Mouse (Mus musculus): ENCODE data around the gene Foxc1.

Foxc1 gene

DNA sequence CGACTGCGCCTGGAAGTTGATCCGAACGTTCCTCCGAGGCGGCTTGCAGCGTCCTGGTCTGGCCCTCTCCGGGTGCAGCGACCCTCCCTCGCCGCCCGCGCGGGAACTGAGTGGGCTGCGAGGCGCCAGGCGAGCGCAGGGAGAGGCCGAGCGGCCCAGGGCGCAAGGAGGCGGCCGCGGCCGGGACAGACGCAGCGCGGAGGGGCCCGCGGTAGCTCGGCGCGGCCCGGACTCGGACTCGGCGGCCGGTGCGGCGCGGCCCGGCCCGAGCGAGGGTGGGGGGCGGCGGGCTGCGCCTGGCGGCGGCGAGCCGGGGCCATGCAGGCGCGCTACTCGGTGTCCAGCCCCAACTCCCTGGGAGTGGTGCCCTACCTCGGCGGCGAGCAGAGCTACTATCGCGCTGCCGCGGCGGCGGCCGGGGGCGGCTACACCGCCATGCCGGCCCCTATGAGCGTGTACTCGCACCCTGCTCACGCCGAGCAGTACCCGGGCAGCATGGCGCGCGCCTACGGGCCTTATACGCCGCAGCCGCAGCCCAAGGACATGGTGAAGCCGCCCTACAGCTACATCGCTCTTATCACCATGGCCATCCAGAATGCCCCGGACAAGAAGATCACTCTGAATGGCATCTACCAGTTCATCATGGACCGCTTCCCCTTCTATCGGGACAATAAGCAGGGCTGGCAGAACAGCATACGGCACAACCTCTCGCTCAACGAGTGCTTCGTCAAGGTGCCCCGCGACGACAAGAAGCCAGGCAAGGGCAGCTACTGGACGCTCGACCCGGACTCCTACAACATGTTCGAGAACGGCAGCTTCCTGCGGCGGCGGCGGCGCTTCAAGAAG lies 680 bp downstream of the Foxc1 start:
- no peak for DNase-seq

DNA sequence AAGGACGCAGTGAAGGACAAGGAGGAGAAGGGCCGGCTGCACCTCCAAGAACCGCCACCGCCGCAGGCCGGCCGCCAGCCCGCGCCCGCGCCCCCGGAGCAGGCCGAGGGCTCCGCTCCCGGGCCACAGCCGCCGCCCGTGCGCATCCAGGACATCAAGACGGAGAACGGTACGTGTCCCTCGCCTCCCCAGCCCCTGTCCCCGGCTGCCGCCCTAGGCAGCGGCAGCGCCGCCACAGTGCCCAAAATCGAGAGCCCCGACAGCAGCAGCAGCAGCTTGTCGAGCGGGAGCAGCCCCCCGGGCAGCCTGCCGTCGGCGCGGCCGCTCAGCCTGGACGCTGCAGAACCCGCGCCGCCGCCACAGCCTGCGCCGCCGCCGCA lies 1.3 kb downstream of the Foxc1 start:
- no peak for DNase-seq

DNA sequence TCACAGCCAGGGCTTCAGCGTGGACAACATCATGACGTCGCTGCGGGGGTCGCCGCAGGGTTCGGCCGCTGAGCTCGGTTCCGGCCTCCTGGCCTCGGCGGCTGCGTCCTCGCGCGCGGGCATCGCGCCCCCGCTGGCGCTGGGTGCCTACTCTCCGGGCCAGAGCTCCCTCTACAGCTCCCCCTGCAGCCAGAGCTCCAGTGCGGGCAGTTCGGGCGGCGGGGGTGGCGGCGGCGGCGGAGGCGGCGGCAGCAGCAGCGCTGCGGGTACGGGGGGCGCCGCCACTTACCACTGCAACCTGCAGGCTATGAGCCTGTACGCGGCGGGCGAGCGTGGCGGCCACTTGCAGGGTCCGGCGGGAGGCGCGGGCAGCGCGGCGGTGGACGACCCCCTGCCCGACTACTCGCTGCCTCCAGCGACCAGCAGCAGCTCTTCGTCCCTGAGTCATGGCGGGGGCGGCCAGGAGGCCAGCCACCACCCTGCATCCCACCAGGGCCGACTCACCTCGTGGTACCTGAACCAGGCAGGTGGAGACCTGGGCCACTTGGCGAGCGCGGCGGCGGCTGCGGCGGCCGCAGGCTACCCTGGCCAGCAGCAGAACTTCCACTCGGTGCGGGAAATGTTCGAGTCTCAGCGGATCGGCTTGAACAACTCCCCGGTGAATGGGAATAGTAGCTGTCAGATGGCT lies 1.8 kb downstream of the Foxc1 start:
- no peak for DNase-seq

DNA sequence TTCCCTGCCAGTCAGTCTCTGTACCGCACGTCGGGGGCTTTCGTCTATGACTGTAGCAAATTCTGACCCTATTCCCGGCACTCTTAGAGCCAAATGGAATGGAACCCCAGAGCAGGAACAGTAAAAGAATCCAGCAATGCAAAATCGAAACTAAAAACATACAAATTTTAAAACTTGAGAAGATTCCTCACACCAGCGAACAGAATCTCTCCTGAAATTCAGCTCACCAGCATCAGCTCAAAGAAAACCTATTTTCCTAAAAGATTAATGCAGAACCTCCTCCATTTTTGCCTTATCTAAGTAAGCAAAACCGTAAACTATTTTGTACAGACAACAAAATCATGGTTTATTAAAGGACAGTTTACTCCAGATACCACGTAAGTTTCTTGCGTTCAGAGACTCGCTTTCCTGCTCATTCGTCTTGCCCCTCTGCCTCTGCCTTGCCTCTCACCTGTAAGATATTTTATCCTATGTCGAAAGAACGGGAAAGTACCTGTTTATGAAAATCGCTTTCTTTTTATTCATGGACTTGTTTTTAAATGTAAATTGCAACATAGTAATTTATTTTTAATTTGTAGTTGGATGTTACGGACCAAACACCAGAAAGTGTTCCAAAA lies 2.5 kb downstream of the Foxc1 start:
- DNase-seq = no peak

DNA sequence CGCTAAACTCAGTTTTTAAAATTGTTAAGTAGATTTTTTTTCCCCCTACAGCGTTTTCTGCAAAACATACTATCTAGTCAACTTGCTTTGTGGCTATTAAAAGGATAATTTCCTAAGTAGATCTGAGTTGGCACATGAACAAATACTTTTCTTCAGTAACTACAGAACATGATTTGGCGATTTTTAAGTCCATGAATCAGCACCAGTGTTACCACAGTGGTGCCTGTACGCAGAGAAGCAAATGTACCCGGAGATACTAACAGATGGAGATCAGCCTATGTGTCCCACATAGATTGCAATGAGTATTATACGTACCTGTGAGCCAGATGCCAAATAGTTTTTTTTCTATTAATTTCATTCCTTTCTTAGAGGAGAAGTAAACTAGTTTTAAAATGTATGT lies 3.3 kb downstream of the Foxc1 start:
- no peak for DNase-seq

DNA sequence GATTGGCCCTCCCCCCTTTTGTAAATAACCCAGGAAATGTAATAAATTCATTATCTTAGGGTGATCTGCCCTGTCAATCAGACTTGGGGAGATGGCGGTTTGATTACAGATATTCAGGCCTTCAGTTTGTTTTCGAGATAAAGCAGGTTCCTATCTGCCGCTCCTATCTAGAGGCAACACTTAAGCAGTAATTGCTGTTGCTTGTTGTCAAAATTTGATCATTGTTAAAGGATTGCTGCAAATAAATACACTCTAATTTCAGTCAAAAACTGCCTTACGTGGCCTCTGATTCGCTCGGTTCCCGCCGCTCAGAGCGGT lies 3.9 kb downstream of the Foxc1 start:
- DNase-seq = no peak

DNA sequence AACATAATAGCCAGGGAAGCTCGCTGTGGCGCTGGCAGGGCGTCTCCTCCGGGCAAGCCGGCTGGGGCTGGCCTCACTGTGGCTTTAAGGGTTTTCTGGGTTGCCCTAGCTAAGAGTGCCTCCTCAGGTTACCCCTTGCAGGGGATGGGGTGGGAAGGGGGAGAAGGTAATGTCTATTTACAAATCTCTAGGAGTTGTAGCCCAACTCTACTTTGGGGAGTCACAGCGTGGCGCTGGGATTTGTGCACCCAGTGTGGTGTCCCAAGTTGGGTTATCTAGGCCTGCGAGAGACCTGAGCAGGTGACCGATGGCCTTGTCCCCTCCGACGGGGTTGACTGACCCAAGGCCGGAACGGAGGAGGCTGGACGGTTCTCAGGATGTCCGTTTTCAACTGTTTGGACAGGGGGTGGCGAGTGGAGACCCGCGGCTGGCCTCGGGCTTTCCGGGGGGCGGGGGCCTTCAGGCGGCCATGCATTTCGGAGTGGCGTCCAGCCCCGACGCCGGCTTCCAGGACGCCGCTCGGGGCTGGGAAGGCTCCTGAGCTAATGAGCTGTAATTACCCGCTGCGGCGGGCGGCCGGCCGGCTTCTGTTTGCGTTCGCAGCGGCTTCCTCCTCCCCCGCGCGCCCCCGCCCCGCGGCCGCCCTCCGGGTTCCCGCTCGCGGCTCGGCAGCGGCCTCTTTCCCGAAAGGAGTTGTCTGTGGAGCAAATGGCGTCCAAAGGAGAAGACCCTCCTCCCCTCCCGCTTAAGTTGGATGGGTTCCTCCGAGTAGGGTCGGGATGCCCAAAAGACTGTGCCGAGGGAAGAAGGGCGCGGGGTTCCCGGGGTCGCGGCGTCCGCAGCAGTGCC lies 4.5 kb downstream of the Foxc1 start:
- DNase-seq = no peak

DNA sequence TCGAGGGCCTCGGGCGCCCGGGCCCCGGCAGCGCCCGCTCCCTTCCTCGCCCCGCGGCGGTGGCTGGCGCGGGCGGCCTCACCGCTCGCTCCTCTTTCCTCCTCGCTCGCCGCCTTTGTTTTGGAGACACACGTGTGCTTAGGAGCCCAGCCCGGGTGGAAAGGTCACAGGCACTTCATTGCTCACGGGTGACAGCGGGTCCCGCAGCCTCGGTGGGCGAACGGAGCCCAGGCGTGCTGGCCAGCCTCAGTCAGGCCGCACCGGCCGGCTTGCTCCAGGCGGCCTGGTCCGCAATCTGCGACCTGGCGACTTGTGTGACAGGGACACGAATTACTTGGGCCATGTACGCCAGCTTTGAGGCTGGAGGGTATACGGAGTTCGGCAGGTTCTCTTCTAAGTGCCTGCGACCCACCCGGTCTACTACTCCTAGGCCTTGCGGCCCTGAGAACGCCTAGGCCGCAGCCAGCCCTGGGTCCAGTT lies 5.1 kb downstream of the Foxc1 start:
- DNase-seq = no peak

DNA sequence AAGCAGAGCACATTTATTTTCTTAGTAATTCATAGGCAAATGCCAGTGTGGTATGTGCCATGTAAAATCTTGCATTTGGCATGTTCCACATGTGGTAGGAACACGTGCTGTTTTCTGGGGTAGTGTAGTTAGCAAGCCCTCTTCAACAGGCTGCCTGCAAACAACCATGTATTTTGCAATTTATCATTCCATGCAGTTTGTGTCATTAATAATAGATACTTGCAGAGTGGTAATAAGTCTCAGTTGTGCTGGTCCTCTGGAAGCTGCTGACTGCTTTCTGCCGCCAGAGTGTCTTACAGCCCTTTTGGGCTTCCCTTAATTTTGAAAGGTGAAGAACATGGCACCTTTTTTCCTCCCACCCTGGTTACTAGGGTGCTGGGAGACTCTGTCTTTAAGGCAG lies 6.3 kb downstream of the Foxc1 start:
- no peak for DNase-seq

DNA sequence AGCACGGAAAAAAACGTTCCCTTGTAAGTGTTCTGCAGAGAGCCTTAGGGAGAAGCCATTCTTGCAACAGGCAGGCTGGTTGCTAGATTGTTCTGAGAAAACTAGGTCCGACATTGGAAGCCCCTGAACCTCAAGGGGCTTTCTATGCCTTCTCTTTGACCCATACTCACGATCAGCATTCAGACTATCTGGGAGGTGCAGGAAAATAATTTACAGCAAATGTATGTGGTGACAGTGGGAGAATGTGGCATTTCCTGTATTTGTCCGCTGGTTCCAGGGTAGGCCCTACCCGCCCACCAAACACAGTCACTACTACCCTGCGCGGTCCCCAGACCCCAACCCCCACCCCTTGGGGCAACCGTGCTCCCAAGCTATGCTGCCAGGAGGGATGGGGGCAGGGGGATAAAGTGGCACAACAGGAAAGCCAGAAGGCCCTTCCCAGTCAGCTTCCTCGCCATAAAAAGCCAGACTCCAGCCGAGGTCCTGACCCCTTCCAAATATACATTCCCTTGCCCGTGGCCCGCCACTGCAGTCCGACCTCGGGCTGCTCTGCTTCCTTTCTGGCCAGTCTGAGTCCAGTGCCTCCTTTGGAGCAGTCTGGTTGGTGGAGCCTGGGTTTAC lies 9.1 kb downstream of the Foxc1 start:
- DNase-seq = no peak

DNA sequence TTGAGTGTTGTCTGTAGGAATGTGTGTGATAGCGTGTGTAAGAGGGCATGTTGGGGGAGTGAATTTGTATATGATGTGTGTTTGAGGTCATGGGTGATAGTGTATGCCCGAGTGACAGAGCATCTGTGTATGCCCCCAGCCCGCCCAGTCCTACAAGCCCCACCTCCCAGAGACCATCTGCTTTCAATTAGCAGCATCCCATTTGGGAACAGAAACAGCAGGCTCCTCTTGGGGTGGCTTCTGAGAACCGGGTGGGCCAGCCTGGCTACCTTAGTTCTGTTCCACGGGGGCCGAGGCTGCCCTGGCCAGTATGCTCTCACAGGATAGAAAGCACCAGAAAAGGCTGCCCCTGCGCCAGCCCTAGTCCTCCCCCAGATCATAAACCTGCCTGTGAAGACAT lies 11.9 kb downstream of the Foxc1 start:
- DNase-seq = no peak

DNA sequence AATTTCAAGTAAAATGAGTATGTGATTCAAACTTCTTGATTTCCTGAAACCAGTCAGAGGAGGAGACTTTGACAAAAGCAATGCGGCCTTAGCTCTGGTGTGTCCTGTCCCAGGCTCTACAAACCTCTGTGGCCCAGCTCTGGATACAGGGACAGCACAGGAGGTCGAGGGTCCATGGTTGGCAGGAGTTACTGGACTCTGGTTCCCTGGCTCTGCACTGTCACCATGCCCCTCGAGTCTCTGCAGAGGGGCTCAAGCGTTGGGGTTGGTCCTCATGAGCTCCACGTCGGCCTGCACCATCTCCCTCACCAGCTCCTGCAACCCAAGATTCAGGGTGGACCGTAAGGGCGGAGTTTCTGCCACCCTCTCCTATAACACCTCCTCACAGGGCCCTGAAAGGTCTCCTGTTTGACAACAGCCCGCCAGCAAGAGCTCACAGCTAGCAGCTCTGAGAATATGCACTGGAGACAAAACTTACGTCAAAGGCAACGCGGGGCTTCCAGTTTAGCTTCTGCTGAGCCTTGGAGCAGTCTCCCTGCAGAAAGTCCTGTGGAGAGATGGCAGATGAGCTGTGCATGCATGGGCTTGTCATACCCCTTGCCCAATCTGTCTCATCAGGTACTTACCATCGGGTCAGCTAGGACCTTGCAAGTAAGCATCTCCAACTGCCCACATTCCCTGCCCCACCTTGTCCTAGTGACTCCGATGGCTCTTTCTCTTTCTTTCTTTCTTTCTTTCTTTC lies 13.4 kb downstream of the Foxc1 start:
- no peak for DNase-seq

DNA sequence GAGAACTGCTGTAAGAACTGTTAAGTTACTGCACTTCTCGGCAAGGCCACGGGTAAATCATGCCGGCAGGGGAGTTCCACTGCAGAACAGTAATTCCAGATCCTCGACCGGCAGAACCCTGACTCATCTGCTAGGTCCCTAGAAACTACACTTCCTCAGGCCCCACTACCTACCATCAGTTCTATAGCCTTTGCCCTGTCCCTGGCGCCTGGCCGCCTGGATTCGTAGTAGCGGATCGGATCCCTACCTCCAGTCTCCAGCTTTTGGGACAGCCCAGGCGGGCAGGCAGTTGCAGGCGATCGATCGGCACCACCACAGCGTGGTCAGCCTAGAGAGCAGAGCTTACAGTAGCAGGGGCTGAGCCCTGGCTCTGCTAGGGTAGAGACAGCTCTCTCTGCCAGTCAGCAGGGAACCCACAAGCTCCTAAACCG lies 14.2 kb downstream of the Foxc1 start:
- no peak for DNase-seq

DNA sequence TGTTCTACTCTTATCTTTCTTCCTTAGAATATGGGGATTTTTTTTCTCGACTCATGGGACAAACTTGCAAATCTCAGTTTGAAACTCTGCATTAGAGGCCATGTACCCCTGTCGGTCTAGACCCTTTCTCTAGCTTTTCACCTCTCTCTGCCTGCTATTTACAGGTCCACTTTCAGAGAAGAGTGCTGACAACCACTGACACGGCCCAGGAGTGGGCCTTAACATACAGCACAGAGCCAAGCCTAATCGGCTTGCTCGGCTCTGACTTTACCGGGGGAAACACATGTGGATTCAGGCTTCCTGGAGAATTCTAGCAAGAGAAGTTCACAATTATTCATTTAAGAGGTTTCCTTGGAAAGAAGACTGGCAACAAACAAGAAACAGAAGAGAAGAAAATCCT lies 14.6 kb downstream of the Foxc1 start:
- no peak for DNase-seq

DNA sequence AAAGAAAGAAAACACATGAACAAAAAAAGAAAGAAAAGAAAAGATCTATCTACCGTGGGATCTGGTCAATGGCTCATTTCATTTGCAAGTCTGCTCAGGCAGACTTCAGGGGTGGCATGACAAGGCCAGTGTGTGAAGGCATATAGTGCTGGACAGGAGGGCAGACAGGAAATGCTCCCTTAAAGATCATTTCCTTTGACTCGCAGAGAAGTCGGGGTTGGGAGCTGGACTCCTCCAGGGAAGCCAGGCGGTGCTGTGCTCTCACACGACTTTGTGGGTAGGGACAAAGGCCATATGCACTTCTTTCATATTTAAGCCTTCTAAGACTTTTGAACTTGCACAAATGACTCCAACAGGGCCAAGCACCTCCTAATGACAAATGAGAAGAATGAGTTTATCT lies 16.9 kb downstream of the Foxc1 start:
- DNase-seq = no peak

DNA sequence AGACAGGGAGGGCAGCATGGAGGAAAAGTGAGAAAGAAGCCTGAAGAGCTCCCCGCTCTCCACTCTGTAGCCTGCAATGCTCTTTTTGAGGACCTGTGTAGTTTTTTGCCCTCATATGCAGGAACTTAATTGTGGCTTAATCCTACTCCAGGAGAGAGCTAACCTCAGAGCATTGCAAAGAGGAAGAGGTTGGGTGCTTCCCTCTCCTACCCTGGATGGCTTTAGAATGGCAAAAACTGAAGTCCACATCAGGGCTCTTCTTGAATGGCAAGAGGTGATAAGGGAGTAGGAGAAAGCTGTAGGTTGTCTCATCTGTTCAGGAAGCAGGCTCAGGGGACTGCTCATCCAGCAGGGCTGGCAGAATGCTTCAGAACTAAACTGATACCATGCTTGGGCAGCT lies 18.7 kb downstream of the Foxc1 start:
- DNase-seq = no peak

DNA sequence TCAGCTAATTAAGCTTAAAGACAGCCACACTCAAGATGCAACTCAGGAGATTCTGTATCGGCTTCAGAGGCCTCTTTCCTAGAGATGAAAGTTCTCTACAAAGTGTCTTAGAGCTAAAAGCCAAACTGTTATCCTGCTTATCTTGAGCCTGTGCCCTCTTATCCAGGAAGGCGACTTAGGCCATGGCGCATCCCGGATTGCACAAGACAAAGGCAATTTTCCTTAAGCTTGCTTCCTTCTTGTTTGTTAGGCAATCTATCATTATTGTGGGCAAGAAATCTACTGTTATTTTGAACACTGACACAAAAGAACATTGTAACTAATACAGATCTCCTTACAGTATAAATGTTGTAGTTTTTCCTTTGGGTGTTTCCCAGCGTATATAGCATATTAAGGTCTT lies 20.7 kb downstream of the Foxc1 start:
- DNase-seq = no peak

DNA sequence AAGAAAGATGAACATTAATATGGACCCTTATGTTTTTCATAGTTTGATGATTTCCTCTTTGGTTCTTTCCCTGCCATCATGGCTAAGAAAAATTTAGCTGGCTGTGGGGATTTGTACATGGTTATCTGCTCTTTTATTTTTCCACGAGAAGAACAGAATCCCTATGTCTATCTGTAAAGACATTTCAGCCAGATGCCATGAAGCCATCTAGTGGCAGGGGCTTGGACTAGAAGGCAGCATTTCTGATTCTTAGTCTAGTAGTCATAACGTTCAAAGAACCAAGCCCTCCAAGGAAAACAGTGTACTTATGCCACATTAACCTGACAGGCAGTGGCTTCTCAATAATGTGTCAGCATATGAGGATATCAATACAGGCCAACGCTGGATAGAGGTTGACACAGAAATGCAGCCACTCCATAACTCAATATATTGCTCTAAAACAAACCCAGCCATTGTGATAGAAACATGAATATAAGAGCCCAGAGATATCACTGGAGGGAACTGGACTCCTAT lies 21.4 kb downstream of the Foxc1 start:
- no peak for DNase-seq

DNA sequence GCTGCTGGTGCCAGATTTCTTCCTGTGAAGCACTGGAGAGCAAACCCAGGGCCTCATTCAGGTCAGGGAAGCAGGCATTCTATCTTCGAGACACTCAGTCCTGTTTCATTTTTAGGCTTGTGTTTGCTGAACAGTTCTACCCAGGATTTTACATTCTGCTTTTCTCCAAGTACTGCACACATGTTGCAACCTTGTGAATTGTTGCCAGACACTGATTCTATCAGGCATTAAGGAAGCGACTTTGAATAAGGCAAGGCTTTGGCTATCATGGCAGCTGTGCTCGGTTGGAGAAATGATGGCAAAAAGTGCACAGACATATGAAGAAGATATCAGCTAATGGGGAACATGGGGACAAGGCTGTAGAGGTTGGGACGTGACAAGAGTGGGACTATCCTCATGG lies 22.0 kb downstream of the Foxc1 start:
- no peak for DNase-seq

DNA sequence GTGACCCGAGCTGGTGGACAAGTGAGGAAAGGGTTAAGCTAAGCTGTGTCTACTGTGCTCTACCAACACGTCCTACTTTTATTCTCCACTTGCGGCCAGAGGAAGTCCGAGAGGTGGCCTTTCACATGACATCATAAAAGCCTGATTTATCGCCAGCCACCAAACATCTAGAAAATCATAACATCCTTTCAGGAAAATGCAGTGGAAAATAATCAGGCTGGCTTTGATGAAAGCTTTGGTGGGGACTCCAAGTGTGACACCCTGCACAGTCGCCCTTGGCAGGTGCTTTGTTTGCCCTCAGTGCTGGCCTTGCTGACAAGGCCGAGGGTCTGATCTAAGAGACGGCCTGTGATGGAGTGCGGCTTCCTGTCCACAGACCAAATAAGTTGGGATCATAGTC lies 23.9 kb downstream of the Foxc1 start:
- DNase-seq = no peak

DNA sequence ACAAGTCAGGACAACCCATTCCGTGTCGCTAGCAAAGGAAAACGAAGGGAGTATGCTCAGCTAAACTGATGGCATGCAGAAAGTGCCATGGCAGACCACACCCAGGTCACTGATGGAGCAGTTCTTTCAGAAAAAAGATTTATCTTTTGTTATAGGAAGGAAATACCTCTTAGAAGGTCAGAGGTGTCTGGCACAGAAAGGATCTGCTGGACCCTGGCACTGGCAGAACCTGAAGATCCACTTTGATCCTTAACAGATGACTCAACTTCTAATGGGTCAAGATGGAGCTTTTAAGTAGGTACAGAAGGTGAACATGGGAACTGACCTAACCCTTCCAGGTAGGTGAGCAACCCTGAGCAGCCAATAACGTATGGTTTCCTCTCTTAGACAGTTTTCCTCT lies 29.4 kb downstream of the Foxc1 start:
- no peak for DNase-seq

All from cerebellum, adult 11 months (tissue).